Mouse (Mus musculus) liver, embryonic 11.5 days (tissue): Measurements from ENCODE around the gene Ubn2. TPM values are rescaled to one million over a fixed set of nuclear protein-coding genes. Genes with fewer than 3 reads are reported as not detected.

ENCODE experiments used
- microRNA-seq: library from miRNA; unstranded; fragments of <30 nt; microRNA quantifications from one replicate; pipeline ENCODE4, GENCODE M21; 2017; ENCODE audit warnings: borderline number of aligned reads
- polyA plus RNA-seq: library from polyadenylated mRNA; unstranded; fragments of >200 nt; fragmentation: Nextera tagmentation; extraction: Ambion mirVana; gene quantifications from 2 replicates; pipeline ENCODE4 v1.2.1, GENCODE M21; 2014

Gene Ubn2
- polyA plus RNA-seq, 1 experiment from 2014 or later = 14.5 TPM

Small RNA genes within 50 kb of the gene (microRNA-seq; reads per million reads assigned to microRNA genes)
- 3.9 reads per million, percentile 6 among the genes with 10 or more reads in this experiment for gene Mir7670

Other genes starting within 250 kb of the Ubn2 start
- 3.0 TPM in 2 replicates for gene D630045J12Rik, start 179.9 kb upstream of the Ubn2 start, polyA plus RNA-seq
- 8.3 and 8.9 TPM in 2 replicates for gene Zc3hav1l, start 134.7 kb upstream of the Ubn2 start, polyA plus RNA-seq
- gene Zc3hav1, start 79.3 kb upstream of the Ubn2 start, polyA plus RNA-seq = 28.4 and 31.3 TPM in 2 replicates
- gene Ttc26, start 52.5 kb upstream of the Ubn2 start, polyA plus RNA-seq = 3.3 and 3.8 TPM in 2 replicates
- 141 and 146 TPM in 2 replicates for gene Fmc1, start 99.6 kb downstream of the Ubn2 start, polyA plus RNA-seq
- gene Luc7l2, start 117.4 kb downstream of the Ubn2 start, polyA plus RNA-seq = 39.7 and 46.2 TPM in 2 replicates
- 0.05 and 0.12 TPM in 2 replicates for gene Klrg2, start 203.3 kb downstream of the Ubn2 start, polyA plus RNA-seq
- gene Clec2l, start 229.1 kb downstream of the Ubn2 start, polyA plus RNA-seq = 0.29 and 0.43 TPM in 2 replicates